Mouse (Mus musculus): ENCODE measurements around the gene Pnpla1.

DNA sequence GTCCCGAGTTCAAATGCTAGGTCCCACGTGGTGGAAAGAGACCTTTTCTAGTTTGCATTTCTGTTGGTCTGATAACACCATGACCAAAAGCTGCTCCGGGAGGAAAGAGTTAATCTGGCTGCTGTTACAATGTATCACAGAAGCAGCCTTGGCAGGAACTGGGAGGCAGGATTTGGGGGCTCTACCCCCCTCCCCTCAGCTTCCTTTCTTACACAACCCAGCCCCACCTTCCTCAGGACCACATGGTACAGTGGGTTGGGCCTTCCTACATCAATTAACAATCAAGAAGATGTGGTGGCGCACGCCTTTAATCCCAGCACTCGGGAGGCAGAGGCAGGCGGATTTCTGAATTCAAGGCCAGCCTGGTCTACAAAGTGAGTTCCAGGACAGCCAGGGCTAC, 3.8 kb upstream of the Pnpla1 start:
- TF ChIP-seq CTCF (IDR thresholded peaks at IDR 0.05; ENCODE audit: borderline replicate concordance, extremely low read depth, insufficient read depth, insufficient read length) (no peak), POLR2A (IDR thresholded peaks at IDR 0.05; ENCODE audit: borderline replicate concordance, extremely low read depth, insufficient read depth, insufficient read length, poor library complexity, severe bottlenecking) (no peak)

Data from brain, embryonic 14.5 days (tissue).